Mouse (Mus musculus) gastrocnemius, adult 8-10 months (tissue): ENCODE measurements at regions not wholly inside any gene's neighbourhood (a gene's known extent, or its start where the extent isn't known, plus 50 kb on each side); places are given as distances from the start of the nearest gene placed in this dataset.

Experiments
- DNase-seq, 2 experiments: peaks; one replicate each; pipeline ENCODE4 v3.0.0; 2022; ENCODE audit warnings: low spot score in 2 of 2

GRCm38 (mm10) chr11:56442381-56442780, 401.6 kb upstream of the Nmur2 start:
- DNase-seq, result no peak

GRCm38 (mm10) chr11:56441071-56441470, 400.3 kb upstream of the Nmur2 start:
- DNase-seq, result no peak

- DNase-seq, result no peak
These were observed 390.3 kb upstream of the Nmur2 start for GRCm38 (mm10) chr11:56431089-56431488.

- no peak for DNase-seq
These were observed 344.0 kb upstream of the Nmur2 start for GRCm38 (mm10) chr11:56384761-56385160.

- no peak for DNase-seq
These were observed 336.7 kb upstream of the Nmur2 start for GRCm38 (mm10) chr11:56377535-56377934.

GRCm38 (mm10) chr11:56374329-56374728, 333.5 kb upstream of the Nmur2 start:
- no peak for DNase-seq

- no peak for DNase-seq
These were observed 332.8 kb upstream of the Nmur2 start for GRCm38 (mm10) chr11:56373624-56374023.

GRCm38 (mm10) chr11:56357690-56358089, 316.9 kb upstream of the Nmur2 start:
- DNase-seq, result no peak

GRCm38 (mm10) chr11:56351798-56352366, 311.1 kb upstream of the Nmur2 start:
- DNase-seq, result no peak

GRCm38 (mm10) chr11:56351231-56351630, 310.4 kb upstream of the Nmur2 start:
- DNase-seq, result no peak

GRCm38 (mm10) chr11:56349766-56350165, 309.0 kb upstream of the Nmur2 start:
- no peak for DNase-seq

- DNase-seq, result no peak
These were observed 307.6 kb upstream of the Nmur2 start for GRCm38 (mm10) chr11:56348408-56348807.

GRCm38 (mm10) chr11:56343083-56343482, 302.3 kb upstream of the Nmur2 start:
- DNase-seq, result no peak

GRCm38 (mm10) chr11:56341731-56342130, 300.9 kb upstream of the Nmur2 start:
- DNase-seq, result no peak

GRCm38 (mm10) chr11:56341040-56341439, 300.2 kb upstream of the Nmur2 start:
- no peak for DNase-seq

GRCm38 (mm10) chr11:56338511-56338910, 297.7 kb upstream of the Nmur2 start:
- no peak for DNase-seq

- DNase-seq, result no peak
These were observed 295.1 kb upstream of the Nmur2 start for GRCm38 (mm10) chr11:56335937-56336336.

GRCm38 (mm10) chr11:56320293-56320692, 279.5 kb upstream of the Nmur2 start:
- no peak for DNase-seq

GRCm38 (mm10) chr11:56315221-56315987, 274.6 kb upstream of the Nmur2 start:
- no peak for DNase-seq

- no peak for DNase-seq
These were observed 268.7 kb upstream of the Nmur2 start for GRCm38 (mm10) chr11:56309549-56309948.

- no peak for DNase-seq
These were observed 267.7 kb upstream of the Nmur2 start for GRCm38 (mm10) chr11:56308383-56309105.

GRCm38 (mm10) chr11:56307051-56307450, 266.2 kb upstream of the Nmur2 start:
- DNase-seq, result no peak
